Mouse (Mus musculus) lung, adult 2 months (tissue): ENCODE data around the gene Rab20.

Source experiments
- CTCF ChIP-seq: fragments of 200-500 bp; IDR thresholded peaks from 2 replicates; pipeline ENCODE4 v1.5.1; 2011; ENCODE audit warnings: mild to moderate bottlenecking, low read length, control low read depth; ENCODE audit not compliant: insufficient read depth
- POLR2A ChIP-seq: fragments of 200-500 bp; IDR thresholded peaks from 2 replicates; pipeline ENCODE4 v1.6.1; 2011; ENCODE audit warnings: low read depth, mild to moderate bottlenecking, control low read depth, low read length, borderline replicate concordance; ENCODE audit errors: extremely low read depth

- TF ChIP-seq CTCF (no peak), POLR2A (no peak)
These were observed 19.5 kb downstream of the Rab20 start for GRCm38 (mm10) chr8:11459016-11459415.
